Comparison of ENCODE assay signal across 9 mouse cellular contexts in the genomic region with DNA sequence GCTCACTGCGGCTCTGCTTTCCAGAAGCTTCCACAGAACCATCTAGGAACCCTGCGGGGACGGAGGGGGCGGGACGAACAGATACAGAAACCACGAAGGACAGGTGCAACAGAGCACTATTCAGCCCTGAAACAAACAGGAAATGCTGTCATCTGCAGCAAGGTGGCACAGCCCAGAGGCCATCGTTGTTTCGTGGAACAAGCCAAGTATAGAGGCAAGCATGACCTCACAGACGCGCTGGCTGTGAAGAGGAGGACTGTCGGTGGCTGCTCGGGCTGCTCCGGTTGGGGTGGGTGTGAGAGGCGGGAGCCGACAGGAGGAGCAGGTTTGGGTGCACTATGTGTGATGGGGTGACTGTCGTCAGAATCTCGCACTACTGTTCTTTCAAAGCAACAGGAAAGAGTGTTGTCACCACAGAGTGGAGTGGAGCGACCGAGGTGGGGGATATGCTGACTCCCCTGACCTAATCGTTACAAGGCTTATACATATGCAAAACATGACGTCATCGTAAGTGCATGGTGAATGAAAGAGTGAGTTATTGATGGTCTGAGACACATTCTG. TPM values are rescaled to one million over a fixed set of nuclear protein-coding genes. Genes with fewer than 3 reads are reported as not detected.
A peak's percentile ranks its signal among the peaks of the same experiment; 100 is the strongest.
DNase-seq lines count a peak whose midpoint lies in the region; ATAC-seq and TF ChIP-seq lines count a peak whose summit lies in the region.
"Had no signal": no experiment of that assay in that cellular context is flagged by ENCODE, and none has a peak within 500 bp of the region (broad histone marks: within the 10 kb centered on the region; RNA-seq: fewer than 3 reads in every experiment).

No protein-coding gene starts in this region.

- TF ChIP-seq POLR2A in heart, adult 2 months (IDR thresholded peaks at IDR 0.05; ENCODE audit: insufficient read depth, low read depth, low read length) = no peak

- no peak for TF ChIP-seq CTCF in heart, postnatal 0 days (IDR thresholded peaks at IDR 0.05; ENCODE audit: low read depth)
- no peak for TF ChIP-seq CTCF in heart, adult 2 months (IDR thresholded peaks at IDR 0.05)

- no peaks in the 10 kb centered on the region for H3K36me3 ChIP-seq in heart, postnatal 0 days (replicated peaks; ENCODE audit: control insufficient read depth, insufficient read depth, low read length)
- H3K36me3 ChIP-seq in heart, adult 2 months (ENCODE audit: control insufficient read depth, insufficient read depth, low read length) = no peaks in the 10 kb centered on the region
- no peaks in the 10 kb centered on the region for H3K36me3 ChIP-seq in neural tube, embryonic 12.5 days

- no peaks in the 10 kb centered on the region for H3K9me3 ChIP-seq in heart, postnatal 0 days (replicated peaks; ENCODE audit: control insufficient read depth, low read length)
- H3K9me3 ChIP-seq in neural tube, embryonic 12.5 days = no peaks in the 10 kb centered on the region

- no peak overlapping the region for H3K27ac ChIP-seq in heart, postnatal 0 days (ENCODE audit: low read depth)
- H3K27ac ChIP-seq in heart, adult 2 months = no peak overlapping the region
- no peak overlapping the region for H3K27ac ChIP-seq in neural tube, embryonic 12.5 days
- H3K27ac ChIP-seq: macrophage had no signal

- intact Hi-C loops in heart, adult 2 months (cut with DNase I) = no loop called here
- intact Hi-C loops in left cerebral cortex, postnatal 10 days (cut with DNase I) = no loop called here

- no peak for ATAC-seq in heart, postnatal 0 days (ENCODE audit: insufficient read depth, low read depth)
- ATAC-seq in activated CD4-positive, CD25-positive, alpha-beta regulatory T cell, adult 4 months = peak; percentile 88
- peak; percentile 88 for ATAC-seq in inflammation-experienced regulatory T-cells, adult 6 months
- no peak for ATAC-seq in neural tube, embryonic 12.5 days (ENCODE audit: low FRiP score, low read depth)

- H3K79me2 ChIP-seq in heart, adult 2 months (replicated peaks; ENCODE audit: control insufficient read depth, insufficient read depth, low read length) = no peaks in the 10 kb centered on the region

- H3K4me3 ChIP-seq in heart, postnatal 0 days (ENCODE audit: low read depth, low read length) = no peak overlapping the region
- H3K4me3 ChIP-seq in heart, adult 2 months = no peak overlapping the region
- no peak overlapping the region for H3K4me3 ChIP-seq in neural tube, embryonic 12.5 days

- TF ChIP-seq EP300 in heart, postnatal 0 days (IDR thresholded peaks at IDR 0.05; ENCODE audit: low read depth) = no peak
- TF ChIP-seq EP300 in heart, adult 2 months (IDR thresholded peaks at IDR 0.05; ENCODE audit: insufficient read depth, low read depth, low read length) = no peak

- no peak overlapping the region for H3K9ac ChIP-seq in heart, postnatal 0 days (replicated peaks; ENCODE audit: low read depth, low read length)
- no peak overlapping the region for H3K9ac ChIP-seq in heart, adult 2 months (ENCODE audit: low read depth, low read length)
- no peak overlapping the region for H3K9ac ChIP-seq in neural tube, embryonic 12.5 days

- WGBS in heart, postnatal 0 days = 16% methylated on average over 22 of the region's 22 CpGs
- WGBS in heart, adult 2 months = 17% methylated on average over 22 of the region's 22 CpGs
- 20% methylated on average over 22 of the region's 22 CpGs for WGBS in neural tube, embryonic 12.5 days

- no peak for DNase-seq in heart, postnatal 0 days (ENCODE audit: low spot score)
- no peak for DNase-seq in heart, adult 2 months
- no peak for DNase-seq in left cerebral cortex, postnatal 10 days (ENCODE audit: extremely low spot score in 1 of 2, low spot score in 2 of 2)
- DNase-seq in spleen, adult 12 weeks (ENCODE audit: low spot score) = no peak
- no peak for DNase-seq in yolk sac, embryonic 10.5 days (ENCODE audit: low spot score)

- peak overlapping the region; percentile 39; the same call in 1 of the 2 replicates for H3K4me2 ChIP-seq in heart, postnatal 0 days (ENCODE audit: low read depth, low read length)
- H3K4me2 ChIP-seq in neural tube, embryonic 12.5 days (replicated peaks) = peak overlapping the region; percentile 39

- H3K4me1 ChIP-seq in heart, postnatal 0 days (ENCODE audit: control insufficient read depth, insufficient read depth) = peaks cover 5% of the 10 kb centered on the region; the same call in 1 of the 2 replicates
- H3K4me1 ChIP-seq in heart, adult 2 months (ENCODE audit: control insufficient read depth, insufficient read depth, low read length) = no peaks in the 10 kb centered on the region
- H3K4me1 ChIP-seq in neural tube, embryonic 12.5 days = peaks cover 15% of the 10 kb centered on the region; the same call in 1 of the 2 replicates

- peaks cover 38% of the 10 kb centered on the region for H3K27me3 ChIP-seq in heart, postnatal 0 days (ENCODE audit: control insufficient read depth, insufficient read depth, low read length)
- H3K27me3 ChIP-seq in heart, adult 2 months (ENCODE audit: control insufficient read depth, insufficient read depth, low read length) = no peaks in the 10 kb centered on the region
- no peaks in the 10 kb centered on the region; the same call in 1 of the 2 replicates for H3K27me3 ChIP-seq in neural tube, embryonic 12.5 days (replicated peaks)

RNA-seq across cellular contexts. Expression of a gene that starts 4.4 kb away (rescaled TPM):
- 0.31 TPM in 1 of 2 replicates, not detected in the other for total RNA-seq in heart, postnatal 0 days (2014; rRNA removed; ENCODE audit: low replicate concordance)
- not detected in 2 replicates for polyA plus RNA-seq in heart, postnatal 0 days (2015; fragmentation: Nextera tagmentation; extraction: Ambion mirVana)
- under 1 TPM in 1 of 2 experiments, not detected in 1; 0.14 TPM for total RNA-seq in heart, adult 2 months (2021)
- 0.18 and 0.67 TPM in 2 replicates for polyA plus RNA-seq in heart, adult 2 months (2012; rRNA removed)
- polyA plus RNA-seq in activated CD4-positive, CD25-positive, alpha-beta regulatory T cell, adult 4 months (2017; shearing (Covaris generic)) = not detected
- under 1 TPM in 1 of 3 experiments, not detected in 2; 0.58 TPM for polyA plus RNA-seq in inflammation-experienced regulatory T-cells, adult 6 months (2017; shearing (Covaris generic))
- 10.9 and 14.1 TPM in 2 replicates for polyA plus RNA-seq in neural tube, embryonic 12.5 days (2016; fragmentation: Nextera tagmentation; extraction: Ambion mirVana)
- 100 to 1,000 TPM; 268 to 281 TPM for total RNA-seq in left cerebral cortex, postnatal 10 days (2021)

RNA-seq across cellular contexts. Expression of a gene that starts 5.3 kb away (rescaled TPM):
- total RNA-seq in heart, postnatal 0 days (2014; rRNA removed; ENCODE audit: low replicate concordance) = not detected in 2 replicates
- 0.23 and 0.27 TPM in 2 replicates for polyA plus RNA-seq in heart, postnatal 0 days (2015; fragmentation: Nextera tagmentation; extraction: Ambion mirVana)
- not detected for total RNA-seq in heart, adult 2 months (2021)
- 0.08 TPM in 1 of 2 replicates, not detected in the other for polyA plus RNA-seq in heart, adult 2 months (2012; rRNA removed)
- polyA plus RNA-seq in activated CD4-positive, CD25-positive, alpha-beta regulatory T cell, adult 4 months (2017; shearing (Covaris generic)) = 1 to 10 TPM; 2.5 to 6.6 TPM
- 1 to 10 TPM; 3.4 to 6.4 (median 3.8) TPM for polyA plus RNA-seq in inflammation-experienced regulatory T-cells, adult 6 months (2017; shearing (Covaris generic))
- 2.1 and 2.4 TPM in 2 replicates for polyA plus RNA-seq in neural tube, embryonic 12.5 days (2016; fragmentation: Nextera tagmentation; extraction: Ambion mirVana)
- 10 to 100 TPM in 1 of 2 experiments, 1 to 10 TPM in 1; 9.7 to 11.5 TPM for total RNA-seq in left cerebral cortex, postnatal 10 days (2021)

RNA-seq across cellular contexts. Expression of a gene that starts 35.2 kb away (rescaled TPM):
- total RNA-seq in heart, postnatal 0 days (2014; rRNA removed; ENCODE audit: low replicate concordance) = 99.9 and 102 TPM in 2 replicates
- 86.5 and 90.0 TPM in 2 replicates for polyA plus RNA-seq in heart, postnatal 0 days (2015; fragmentation: Nextera tagmentation; extraction: Ambion mirVana)
- total RNA-seq in heart, adult 2 months (2021) = 10 to 100 TPM; 59.1 to 61.9 TPM
- 27.3 and 33.0 TPM in 2 replicates for polyA plus RNA-seq in heart, adult 2 months (2012; rRNA removed)
- 10 to 100 TPM; 13.0 to 14.4 TPM for polyA plus RNA-seq in activated CD4-positive, CD25-positive, alpha-beta regulatory T cell, adult 4 months (2017; shearing (Covaris generic))
- 10 to 100 TPM; 11.9 to 19.8 (median 16.7) TPM for polyA plus RNA-seq in inflammation-experienced regulatory T-cells, adult 6 months (2017; shearing (Covaris generic))
- 305 and 308 TPM in 2 replicates for polyA plus RNA-seq in neural tube, embryonic 12.5 days (2016; fragmentation: Nextera tagmentation; extraction: Ambion mirVana)
- 100 to 1,000 TPM; 229 to 242 TPM for total RNA-seq in left cerebral cortex, postnatal 10 days (2021)

RNA-seq across cellular contexts. Expression of a gene that starts 45.4 kb away (rescaled TPM):
- 0.35 TPM in 1 of 2 replicates, not detected in the other for total RNA-seq in heart, postnatal 0 days (2014; rRNA removed; ENCODE audit: low replicate concordance)
- polyA plus RNA-seq in heart, postnatal 0 days (2015; fragmentation: Nextera tagmentation; extraction: Ambion mirVana) = 0.26 and 0.29 TPM in 2 replicates
- total RNA-seq in heart, adult 2 months (2021) = under 1 TPM; 0.66 to 0.89 TPM
- 0.78 and 35.7 TPM in 2 replicates for polyA plus RNA-seq in heart, adult 2 months (2012; rRNA removed)
- not detected for polyA plus RNA-seq in activated CD4-positive, CD25-positive, alpha-beta regulatory T cell, adult 4 months (2017; shearing (Covaris generic))
- not detected for polyA plus RNA-seq in inflammation-experienced regulatory T-cells, adult 6 months (2017; shearing (Covaris generic))
- 0.86 and 0.87 TPM in 2 replicates for polyA plus RNA-seq in neural tube, embryonic 12.5 days (2016; fragmentation: Nextera tagmentation; extraction: Ambion mirVana)
- 1 to 10 TPM; 1.6 to 1.8 TPM for total RNA-seq in left cerebral cortex, postnatal 10 days (2021)
- polyA plus RNA-seq: macrophage had no signal

RNA-seq across cellular contexts. Expression of a gene that starts 51.6 kb away (rescaled TPM):
- total RNA-seq in heart, postnatal 0 days (2014; rRNA removed; ENCODE audit: low replicate concordance) = 26.7 and 28.8 TPM in 2 replicates
- polyA plus RNA-seq in heart, postnatal 0 days (2015; fragmentation: Nextera tagmentation; extraction: Ambion mirVana) = 19.3 and 22.7 TPM in 2 replicates
- 10 to 100 TPM; 11.8 to 13.1 TPM for total RNA-seq in heart, adult 2 months (2021)
- 9.1 and 9.4 TPM in 2 replicates for polyA plus RNA-seq in heart, adult 2 months (2012; rRNA removed)
- polyA plus RNA-seq in activated CD4-positive, CD25-positive, alpha-beta regulatory T cell, adult 4 months (2017; shearing (Covaris generic)) = 10 to 100 TPM; 16.1 to 25.3 TPM
- polyA plus RNA-seq in inflammation-experienced regulatory T-cells, adult 6 months (2017; shearing (Covaris generic)) = 10 to 100 TPM; 16.5 to 29.3 (median 27.2) TPM
- 48.3 and 50.7 TPM in 2 replicates for polyA plus RNA-seq in neural tube, embryonic 12.5 days (2016; fragmentation: Nextera tagmentation; extraction: Ambion mirVana)
- 10 to 100 TPM; 27.5 to 29.2 TPM for total RNA-seq in left cerebral cortex, postnatal 10 days (2021)

Comparison
In these comparisons a context has a peak if more than half of its experiments do, and no peak if none do; other contexts are left out.
1. ATAC-seq: peak in activated CD4-positive, CD25-positive, alpha-beta regulatory T cell, adult 4 months (single experiment) and inflammation-experienced regulatory T-cells, adult 6 months (single experiment); none in heart, postnatal 0 days (single experiment) and neural tube, embryonic 12.5 days (single experiment).